ENCODE assay signal across 8 mouse cellular contexts in the genomic region with DNA sequence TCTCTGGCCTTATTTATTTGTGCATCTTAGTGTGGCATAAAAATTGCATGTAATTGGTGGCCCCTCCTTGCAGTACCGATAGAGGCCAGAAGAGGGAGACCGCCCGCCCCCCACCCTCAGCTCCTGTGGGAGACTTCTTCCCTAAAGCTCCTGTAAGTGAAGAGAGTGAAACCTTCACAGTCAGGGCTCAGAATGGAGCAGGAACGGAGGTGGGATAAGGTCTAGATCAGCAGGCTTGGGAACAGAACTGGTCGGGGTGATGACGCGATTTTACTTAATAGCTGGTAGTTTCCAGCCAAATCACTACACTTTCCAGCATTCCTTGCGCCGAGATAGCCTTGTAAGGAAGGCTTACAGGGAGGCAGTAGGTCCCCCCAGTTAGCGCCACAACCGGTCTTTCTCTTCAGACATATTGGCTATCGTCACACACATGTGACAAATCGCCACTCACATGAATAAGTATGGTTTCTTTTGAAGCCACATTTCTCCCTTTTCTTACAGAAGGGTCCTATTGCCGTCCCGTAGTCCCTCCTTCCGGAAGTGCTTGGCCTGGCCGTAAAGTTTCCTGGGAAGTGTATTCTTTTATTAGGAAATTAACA. TPM values are rescaled to one million over a fixed set of nuclear protein-coding genes. Genes with fewer than 3 reads are reported as not detected.
DNase-seq lines count a peak whose midpoint lies in the region; ATAC-seq and TF ChIP-seq lines count a peak whose summit lies in the region.

No protein-coding gene starts in this region.

- peak overlapping the region; percentile 48 for H3K4me3 ChIP-seq in left cerebral cortex, adult 2 months

- peak overlapping the region; percentile 82 for H3K27ac ChIP-seq in left cerebral cortex, adult 2 months

- TF ChIP-seq CTCF in left cerebral cortex, adult 2 months (IDR thresholded peaks at IDR 0.05), result peak; percentile 75

- peak; percentile 55 for ATAC-seq in activated CD4-positive, CD25-positive, alpha-beta regulatory T cell, adult 4 months

- peak; percentile 33 to 77 for DNase-seq in cerebellum, postnatal 36 days
- peak; percentile 26 for DNase-seq in gastrocnemius, postnatal 10 days
- DNase-seq in induced T-regulatory cell, adult 2 months (ENCODE audit: low read depth), result peak; percentile 62
- DNase-seq in left cerebral cortex, adult 2 months (ENCODE audit: extremely low spot score in 1 of 2, low spot score in 2 of 2), result peak; percentile 26 to 66
- DNase-seq in lung, postnatal 36 days, result peak; percentile 87
- DNase-seq in retina, postnatal 7 days (ENCODE audit: low read depth, low spot score), result peak; percentile 37
- peak; percentile 50 for DNase-seq in yolk sac, embryonic 10.5 days (ENCODE audit: low spot score)

- intact Hi-C loops in left cerebral cortex, adult 2 months (cut with DNase I), result loop anchor here (5.0 kb wide), 1 partner anchor 617 kb away; no protein-coding TSS in a partner anchor

RNA-seq across cellular contexts. Expression of a gene that starts 14.6 kb away (rescaled TPM):
- polyA plus RNA-seq in activated CD4-positive, CD25-positive, alpha-beta regulatory T cell, adult 4 months (2017; shearing (Covaris generic)), result 10 to 100 TPM; 32.3 to 40.0 TPM
- 1 to 10 TPM; 4.7 to 5.5 TPM for total RNA-seq in gastrocnemius, postnatal 10 days (2021)
- total RNA-seq in left cerebral cortex, adult 2 months (2021), result 10 to 100 TPM; 10.5 to 11.7 TPM

RNA-seq across cellular contexts. Expression of a gene that starts 42.7 kb away (rescaled TPM):
- polyA plus RNA-seq in activated CD4-positive, CD25-positive, alpha-beta regulatory T cell, adult 4 months (2017; shearing (Covaris generic)), result not detected
- not detected for total RNA-seq in gastrocnemius, postnatal 10 days (2021)
- total RNA-seq in left cerebral cortex, adult 2 months (2021), result not detected

RNA-seq across cellular contexts. Expression of a gene that starts 53.9 kb away (rescaled TPM):
- not detected for polyA plus RNA-seq in activated CD4-positive, CD25-positive, alpha-beta regulatory T cell, adult 4 months (2017; shearing (Covaris generic))
- not detected for total RNA-seq in gastrocnemius, postnatal 10 days (2021)
- not detected for total RNA-seq in left cerebral cortex, adult 2 months (2021)

Comparison
In these comparisons a context has a peak if more than half of its experiments do, and no peak if none do; other contexts are left out.
1. Peak in every context shown above with its lines: DNase-seq, ATAC-seq, H3K4me3 ChIP-seq and H3K27ac ChIP-seq.
2. DNase-seq: peak in every context shown above with its lines; median percentile 87 in lung, postnatal 36 days; 62 in induced T-regulatory cell, adult 2 months; 55 in cerebellum, postnatal 36 days; 50 in yolk sac, embryonic 10.5 days; 46 in left cerebral cortex, adult 2 months; 37 in retina, postnatal 7 days; 26 in gastrocnemius, postnatal 10 days.